ENCODE assay signal across 8 mouse cellular contexts in genomic region chr12:33057231-33058048, GRCm38 (mm10). TPM values are rescaled to one million over a fixed set of nuclear protein-coding genes. Genes with fewer than 3 reads are reported as not detected.
A peak's percentile ranks its signal among the peaks of the same experiment; 100 is the strongest.
DNase-seq lines count a peak whose midpoint lies in the region; ATAC-seq lines count a peak whose summit lies in the region.

No protein-coding gene starts in this region.

- peak; percentile 55; the same call in 1 of the 2 replicates for ATAC-seq in heart, embryonic 11.5 days (replicated peaks; ENCODE audit: insufficient number of reproducible peaks, low FRiP score, low TSS enrichment)
- peak; percentile 57 for ATAC-seq in lung, embryonic 16.5 days (ENCODE audit: low read depth)

- peak; percentile 16 for DNase-seq in thymus, postnatal 4 days
- DNase-seq in thymus, postnatal 25 days, result no peak
- peak; percentile 81 for DNase-seq in embryo, embryonic 10.5 days (ENCODE audit: low spot score)
- peak; percentile 14 to 19 for DNase-seq in kidney, adult 8-10 months
- DNase-seq in ovary, postnatal 14 days (ENCODE audit: low spot score), result peak; percentile 24
- DNase-seq in frontal cortex, postnatal 25 days (ENCODE audit: low spot score in 2 of 2), result no peak

- H3K4me1 ChIP-seq in heart, embryonic 11.5 days (ENCODE audit: control insufficient read depth, insufficient read depth, low read length), result peaks cover 13% of the 10 kb centered on the region
- peaks cover 8% of the 10 kb centered on the region for H3K4me1 ChIP-seq in lung, embryonic 16.5 days (replicated peaks; ENCODE audit: control insufficient read depth, insufficient read depth, low read length)

- WGBS in heart, embryonic 11.5 days (ENCODE audit: insufficient replicate concordance), result 12% methylated on average over 19 of the region's 19 CpGs
- WGBS in lung, embryonic 16.5 days, result 16% methylated on average over 17 of the region's 19 CpGs

- H3K9ac ChIP-seq in heart, embryonic 11.5 days (ENCODE audit: low read depth, low read length), result peak overlapping the region; percentile 43
- H3K9ac ChIP-seq in lung, embryonic 16.5 days (ENCODE audit: low read length), result peak overlapping the region; percentile 49

- peak overlapping the region; percentile 24; the same call in 1 of the 2 replicates for H3K27ac ChIP-seq in heart, embryonic 11.5 days (ENCODE audit: low read depth, low read length)
- no peak overlapping the region for H3K27ac ChIP-seq in lung, embryonic 16.5 days (ENCODE audit: low read length)

- H3K4me2 ChIP-seq in heart, embryonic 11.5 days, result peak overlapping the region; percentile 66
- H3K4me2 ChIP-seq in lung, embryonic 16.5 days (ENCODE audit: low read depth, low read length), result peak overlapping the region; percentile 56

- H3K27me3 ChIP-seq in heart, embryonic 11.5 days (ENCODE audit: control insufficient read depth, insufficient read depth, low read length), result no peaks in the 10 kb centered on the region
- no peaks in the 10 kb centered on the region for H3K27me3 ChIP-seq in lung, embryonic 16.5 days (ENCODE audit: control insufficient read depth, insufficient read depth, low read depth, low read length)

- no peaks in the 10 kb centered on the region for H3K36me3 ChIP-seq in heart, embryonic 11.5 days (ENCODE audit: control insufficient read depth, insufficient read depth, low read length)
- H3K36me3 ChIP-seq in lung, embryonic 16.5 days (ENCODE audit: control insufficient read depth, insufficient read depth, low read length), result no peaks in the 10 kb centered on the region

- H3K4me3 ChIP-seq in heart, embryonic 11.5 days (ENCODE audit: low read depth, low read length), result peak overlapping the region; percentile 32
- H3K4me3 ChIP-seq in lung, embryonic 16.5 days (ENCODE audit: low read length), result peak overlapping the region; percentile 33

- H3K9me3 ChIP-seq in heart, embryonic 11.5 days (replicated peaks; ENCODE audit: control insufficient read depth, low read length), result no peaks in the 10 kb centered on the region
- H3K9me3 ChIP-seq in lung, embryonic 16.5 days (ENCODE audit: control insufficient read depth, low read length), result no peaks in the 10 kb centered on the region

RNA-seq across cellular contexts. Expression of gene Cdhr3, which starts 35.2 kb away (rescaled TPM):
- not detected in 2 replicates for polyA plus RNA-seq in heart, embryonic 11.5 days (2014; fragmentation: Nextera tagmentation; extraction: Ambion mirVana)
- 1.2 and 1.8 TPM in 2 replicates for polyA plus RNA-seq in lung, embryonic 16.5 days (2015; fragmentation: Nextera tagmentation; extraction: Ambion mirVana)

Comparison
In these comparisons a context has a peak if more than half of its experiments do, and no peak if none do; other contexts are left out.
1. DNase-seq: peak in thymus, postnatal 4 days (single experiment), embryo, embryonic 10.5 days (single experiment), kidney, adult 8-10 months (2 of 2) and ovary, postnatal 14 days (single experiment); none in thymus, postnatal 25 days (single experiment) and frontal cortex, postnatal 25 days (0 of 2).